Mouse (Mus musculus) ES-Bruce4 (cell line): ENCODE results near the gene Pdgfc. TPM values are rescaled to one million over a fixed set of nuclear protein-coding genes. Genes with fewer than 3 reads are reported as not detected.

Source experiments
- H3K27ac ChIP-seq: 2 replicates; pipeline ENCODE4 v1.5.1; 2012; ENCODE audit warnings: low read length, inconsistent platforms; ENCODE audit not compliant: insufficient read depth
- H3K27me3 ChIP-seq: 2 replicates; pipeline ENCODE4 v1.6.1; 2012; ENCODE audit warnings: mild to moderate bottlenecking, low read length, inconsistent platforms; ENCODE audit not compliant: control insufficient read depth, poor library complexity, insufficient read depth, severe bottlenecking
- H3K36me3 ChIP-seq: 2 replicates; pipeline ENCODE4 v1.6.1; 2012; ENCODE audit warnings: inconsistent platforms, mild to moderate bottlenecking, low read length, moderate library complexity; ENCODE audit not compliant: control insufficient read depth, poor library complexity, insufficient read depth, severe bottlenecking
- H3K4me1 ChIP-seq: one replicate; pipeline ENCODE4 v1.8.1; 2011; ENCODE audit warnings: low read length; ENCODE audit not compliant: control insufficient read depth, insufficient read depth
- H3K4me3 ChIP-seq: 2 replicates; pipeline ENCODE4 v1.5.1; 2011; ENCODE audit warnings: low read depth, mild to moderate bottlenecking, low read length
- H3K9ac ChIP-seq: 2 replicates; pipeline ENCODE4 v1.6.1; 2012; ENCODE audit warnings: low read depth, mild to moderate bottlenecking, inconsistent platforms; ENCODE audit not compliant: poor library complexity, severe bottlenecking
- H3K9me3 ChIP-seq: replicated peaks from 2 replicates; pipeline ENCODE4 v1.6.1; 2012; ENCODE audit warnings: mild to moderate bottlenecking, low read length, inconsistent platforms; ENCODE audit not compliant: control insufficient read depth, poor library complexity, insufficient read depth, severe bottlenecking
- CTCF ChIP-seq: IDR thresholded peaks from one replicate; pipeline ENCODE4 v1.8.1; 2011; ENCODE audit warnings: low read depth, low read length
- EP300 ChIP-seq: IDR thresholded peaks from 2 replicates; pipeline ENCODE4 v1.6.1; 2011; ENCODE audit warnings: low read depth, low read length; ENCODE audit not compliant: insufficient read depth
- POLR2A ChIP-seq: IDR thresholded peaks from one replicate; pipeline ENCODE4 v1.8.1; 2011; ENCODE audit warnings: low read length; ENCODE audit not compliant: insufficient read depth
- polyA plus RNA-seq: library from polyadenylated mRNA; stranded (reverse); fragments of >200 nt; gene quantifications from 2 replicates; pipeline ENCODE4 v1.2.4, GENCODE M21; 2011; ENCODE audit warnings: low read depth; ENCODE audit not compliant: missing spikeins, insufficient read depth, insufficient read length

Gene Pdgfc
- polyA plus RNA-seq, 1 experiment: 5.5 TPM

GRCm38 (mm10) chr3:81164091-81164490 is 127.9 kb downstream of the Pdgfc start:
- H3K27me3 ChIP-seq: no peaks in the 10 kb centered on the region
- TF ChIP-seq EP300 (no peak), POLR2A (no peak), CTCF (no peak)
- no peak overlapping the region for H3K4me3 ChIP-seq
- H3K4me1 ChIP-seq: no peaks in the 10 kb centered on the region
- no peak overlapping the region for H3K9ac ChIP-seq
- no peaks in the 10 kb centered on the region for H3K9me3 ChIP-seq
- no peak overlapping the region for H3K27ac ChIP-seq
- H3K36me3 ChIP-seq: no peaks in the 10 kb centered on the region

DNA sequence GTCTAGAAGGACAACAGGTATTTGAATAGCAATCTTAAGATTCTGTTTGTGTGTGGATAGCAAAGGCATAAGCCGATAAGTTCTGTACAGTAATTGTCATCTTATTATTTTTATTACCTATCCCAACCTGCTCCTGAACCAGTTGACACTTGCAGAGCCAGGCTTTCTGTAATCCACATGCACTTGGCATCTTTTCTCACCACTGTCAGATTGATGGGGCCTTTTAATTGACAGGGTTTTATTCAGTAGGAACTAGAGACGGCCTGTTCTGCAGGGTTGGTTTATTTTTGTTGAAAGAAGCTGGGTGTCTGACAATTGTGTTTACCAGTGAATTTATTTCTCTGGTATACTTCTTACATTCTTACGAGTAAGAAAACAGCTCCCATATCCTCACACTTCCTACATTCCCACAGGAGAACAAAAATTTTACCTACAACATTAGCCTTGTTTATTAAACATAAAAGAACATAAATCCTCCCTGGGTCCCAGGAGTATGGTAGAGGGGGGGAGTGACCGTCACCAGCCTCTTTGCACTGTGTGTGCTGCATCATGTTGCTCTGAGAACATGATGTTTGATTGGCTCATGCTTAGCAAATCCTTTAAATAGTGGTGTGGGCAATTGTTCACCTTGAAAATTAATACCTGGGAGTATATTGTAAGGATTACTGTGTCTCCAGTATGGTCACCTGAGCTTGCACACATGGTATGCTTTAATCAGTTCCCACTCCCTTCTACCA is 134.0 kb downstream of the Pdgfc start:
- no peak overlapping the region for H3K27ac ChIP-seq
- no peaks in the 10 kb centered on the region for H3K4me1 ChIP-seq
- no peaks in the 10 kb centered on the region for H3K36me3 ChIP-seq
- H3K9ac ChIP-seq: no peak overlapping the region
- no peaks in the 10 kb centered on the region for H3K9me3 ChIP-seq
- TF ChIP-seq POLR2A (no peak), EP300 (no peak), CTCF (no peak)
- H3K27me3 ChIP-seq: no peaks in the 10 kb centered on the region
- no peak overlapping the region for H3K4me3 ChIP-seq

GRCm38 (mm10) chr3:81174832-81175231 is 138.6 kb downstream of the Pdgfc start:
- Histone ChIP-seq H3K27me3 (no peaks in the 10 kb centered on the region), H3K9ac (no peak overlapping the region), H3K9me3 (no peaks in the 10 kb centered on the region), H3K36me3 (no peaks in the 10 kb centered on the region), H3K4me1 (no peaks in the 10 kb centered on the region), H3K27ac (no peak overlapping the region), H3K4me3 (no peak overlapping the region)
- TF ChIP-seq POLR2A (no peak), EP300 (no peak), CTCF (no peak)

- no peak overlapping the region for H3K27ac ChIP-seq
- H3K4me1 ChIP-seq: no peaks in the 10 kb centered on the region
- no peaks in the 10 kb centered on the region for H3K27me3 ChIP-seq
- H3K36me3 ChIP-seq: no peaks in the 10 kb centered on the region
- no peaks in the 10 kb centered on the region for H3K9me3 ChIP-seq
- TF ChIP-seq POLR2A: no peak
- TF ChIP-seq EP300: no peak
- TF ChIP-seq CTCF: no peak
- H3K9ac ChIP-seq: no peak overlapping the region
- no peak overlapping the region for H3K4me3 ChIP-seq
Observed at GRCm38 (mm10) chr3:81181319-81182013, 145.2 kb downstream of the Pdgfc start.

DNA sequence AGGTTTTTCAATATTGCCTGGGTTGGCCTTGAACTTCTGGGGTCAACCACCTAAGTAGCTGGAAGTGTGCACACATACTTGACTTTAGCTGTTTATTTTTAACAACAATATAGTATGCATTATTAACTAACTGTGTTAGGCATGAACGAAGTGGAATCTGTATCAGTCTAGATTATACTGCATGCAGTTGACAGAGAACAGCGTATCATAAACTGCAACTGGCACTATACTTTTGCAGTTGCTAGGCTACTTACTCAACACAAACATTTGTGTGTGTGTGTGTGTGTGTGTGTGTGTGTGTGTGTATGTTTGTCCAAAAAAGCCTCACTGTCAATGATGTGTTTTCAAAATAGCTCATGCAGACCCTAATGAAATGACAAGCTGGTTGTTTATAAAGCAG is 160.7 kb downstream of the Pdgfc start:
- H3K4me1 ChIP-seq: no peaks in the 10 kb centered on the region
- no peaks in the 10 kb centered on the region for H3K27me3 ChIP-seq
- no peak for TF ChIP-seq POLR2A
- TF ChIP-seq EP300: no peak
- TF ChIP-seq CTCF: no peak
- H3K36me3 ChIP-seq: no peaks in the 10 kb centered on the region
- no peaks in the 10 kb centered on the region for H3K9me3 ChIP-seq
- H3K27ac ChIP-seq: no peak overlapping the region
- H3K9ac ChIP-seq: no peak overlapping the region
- H3K4me3 ChIP-seq: no peak overlapping the region

DNA sequence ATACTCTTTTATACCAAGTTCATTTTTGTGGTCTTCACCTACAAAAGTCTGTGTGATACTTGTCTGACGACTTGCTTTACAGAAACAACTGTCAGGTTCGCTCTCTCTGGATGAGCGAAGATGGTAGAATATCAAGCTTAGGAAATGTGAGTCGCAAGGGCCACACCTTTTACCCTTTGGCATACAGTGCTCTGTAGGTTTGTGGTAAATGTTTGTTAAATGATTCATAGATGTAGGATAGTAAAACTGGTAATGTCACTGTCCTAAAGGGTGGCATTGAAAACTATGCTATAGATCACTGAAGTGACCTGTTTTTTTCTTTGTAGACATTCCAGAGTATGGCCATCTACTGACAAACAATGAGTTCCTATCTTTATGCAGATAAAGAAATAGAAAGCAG is 161.4 kb downstream of the Pdgfc start:
- Histone ChIP-seq H3K27ac (no peak overlapping the region), H3K4me1 (no peaks in the 10 kb centered on the region), H3K4me3 (no peak overlapping the region), H3K36me3 (no peaks in the 10 kb centered on the region), H3K9me3 (no peaks in the 10 kb centered on the region), H3K9ac (no peak overlapping the region), H3K27me3 (no peaks in the 10 kb centered on the region)
- TF ChIP-seq EP300 (no peak), POLR2A (no peak), CTCF (no peak)
